Mouse (Mus musculus): ENCODE measurements around the gene Wwc2.

GRCm38 (mm10) chr8:47821843-47822242, 168.9 kb downstream of the Wwc2 start, which contains the start of gene Cldn24:
- TF ChIP-seq ZNF384 (IDR thresholded peaks at IDR 0.05; ENCODE audit: low read depth, low read length) = no peak
- no peak for TF ChIP-seq ZC3H11A (IDR thresholded peaks at IDR 0.05; ENCODE audit: borderline replicate concordance, low read depth, low read length)
- no peak for TF ChIP-seq HCFC1 (IDR thresholded peaks at IDR 0.05; ENCODE audit: borderline replicate concordance, insufficient read depth, low read length)
- no peak for TF ChIP-seq MAFK (IDR thresholded peaks at IDR 0.05; ENCODE audit: insufficient read depth, low read depth, low read length)
- TF ChIP-seq CHD2 (IDR thresholded peaks at IDR 0.05; ENCODE audit: low read depth, low read length) = no peak
